Mouse (Mus musculus) lung, adult 2 months (tissue): ENCODE results near the gene Slc25a1. TPM values are rescaled to one million over a fixed set of nuclear protein-coding genes. Genes with fewer than 3 reads are reported as not detected.

ENCODE experiments used
- DNase-seq: peaks from one replicate; pipeline ENCODE4 v3.0.0; 2022
- H3K4me1 ChIP-seq: fragments of 200-500 bp; 2 replicates; pipeline ENCODE4 v1.6.1; 2011; ENCODE audit warnings: low read length; ENCODE audit not compliant: control insufficient read depth, insufficient read depth
- H3K4me3 ChIP-seq: fragments of 200-500 bp; replicated peaks from 2 replicates; pipeline ENCODE3; 2011; ENCODE audit warnings: low read depth, mild to moderate bottlenecking, control low read depth, low read length; ENCODE audit errors: extremely low read depth
- CTCF ChIP-seq: fragments of 200-500 bp; IDR thresholded peaks from 2 replicates; pipeline ENCODE4 v1.5.1; 2011; ENCODE audit warnings: mild to moderate bottlenecking, low read length, control low read depth; ENCODE audit not compliant: insufficient read depth
- POLR2A ChIP-seq: fragments of 200-500 bp; IDR thresholded peaks from 2 replicates; pipeline ENCODE4 v1.6.1; 2011; ENCODE audit warnings: low read depth, mild to moderate bottlenecking, control low read depth, low read length, borderline replicate concordance; ENCODE audit errors: extremely low read depth
- WGBS: fragments of 180-500 bp; shearing (Covaris S2); methylation state at CpG from one replicate; pipeline ENCODE4 v1.1.7; 2018; 5-methylcytosine and 5-hydroxymethylcytosine counted together
- polyA plus RNA-seq: library from polyadenylated mRNA; depleted of rRNA; stranded (reverse); fragments of >200 nt; gene quantifications from 2 replicates; pipeline ENCODE4 v1.2.3, GENCODE M21; 2012

Gene Slc25a1
- polyA plus RNA-seq, 1 experiment = 199 TPM

GRCm38 (mm10) chr16:17927351-17928082, 502 bp downstream of the Slc25a1 start:
- no peak for DNase-seq
- Histone ChIP-seq H3K4me1 (peaks cover 2% of the 10 kb centered on the region), H3K4me3 (peak overlapping the region; percentile 65)
- WGBS = 2% methylated on average over 72 of the region's 72 CpGs
- TF ChIP-seq POLR2A = no peak
- TF ChIP-seq CTCF = no peak

GRCm38 (mm10) chr16:17922163-17922538, 5.9 kb downstream of the Slc25a1 start:
- H3K4me3 ChIP-seq = peak overlapping the region; percentile 72
- H3K4me1 ChIP-seq = peaks cover 7% of the 10 kb centered on the region
- TF ChIP-seq CTCF (no peak), POLR2A (no peak)
- DNase-seq = no peak
- under 1% methylated on average over 14 of the region's 14 CpGs for WGBS

DNA sequence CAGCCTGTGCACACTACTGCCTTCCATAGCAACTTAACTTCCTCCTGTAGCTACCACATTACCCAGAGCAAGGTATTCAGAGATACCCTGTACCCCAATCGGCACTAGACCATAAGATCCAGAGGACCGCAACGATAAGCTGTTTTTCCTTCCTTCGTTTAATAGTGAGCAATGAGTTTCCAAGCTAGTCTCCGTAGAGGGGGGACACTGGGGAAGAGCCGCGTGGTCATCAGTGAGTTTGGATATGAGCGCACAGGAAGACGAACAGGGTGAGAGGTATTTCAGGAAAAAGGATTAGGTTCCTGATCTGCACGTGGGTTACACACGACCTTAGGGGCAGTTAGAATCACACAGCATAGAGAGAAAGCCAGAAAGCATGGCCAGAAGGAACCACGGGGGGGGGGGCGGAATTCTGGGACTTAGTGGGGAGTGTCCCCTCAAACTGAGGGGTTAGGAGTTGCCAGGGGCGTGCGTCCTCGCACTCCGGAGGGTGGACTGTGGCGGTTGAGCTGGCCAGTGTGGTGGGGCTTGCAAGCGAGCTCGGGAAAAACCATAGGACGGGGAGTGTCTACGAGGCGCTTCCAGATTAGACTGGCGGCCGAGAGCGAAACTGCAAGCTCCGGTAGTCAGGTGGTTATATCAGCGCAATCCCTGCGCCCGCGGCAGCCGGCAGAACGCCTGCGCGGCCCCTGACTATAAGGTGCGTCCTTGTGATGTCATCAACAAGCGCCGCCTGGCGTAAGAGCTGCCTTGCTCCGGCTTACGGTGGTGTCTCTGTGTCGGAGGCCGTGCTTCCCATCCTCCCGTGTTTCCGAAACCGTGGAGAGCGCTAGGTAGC, 6.5 kb downstream of the Slc25a1 start:
- under 1% methylated on average over 46 of the region's 47 CpGs for WGBS
- TF ChIP-seq POLR2A = peak; percentile 95
- peak; percentile 43 for TF ChIP-seq CTCF
- peak; percentile 95 for DNase-seq
- Histone ChIP-seq H3K4me3 (peak overlapping the region; percentile 87), H3K4me1 (peaks cover 7% of the 10 kb centered on the region)

- 31% methylated on average over 20 of the region's 20 CpGs for WGBS
- no peak for DNase-seq
- TF ChIP-seq POLR2A (no peak), CTCF (no peak)
- no peak overlapping the region for H3K4me3 ChIP-seq
- H3K4me1 ChIP-seq = peaks cover 7% of the 10 kb centered on the region
These were observed 7.4 kb downstream of the Slc25a1 start for GRCm38 (mm10) chr16:17920586-17920985.

- Histone ChIP-seq H3K4me3 (no peak within 1 kb of the TSS), H3K4me1 (no peaks in the 10 kb centered on the region)
- no peak for DNase-seq
- under 1% methylated on average over 100 of the region's 106 CpGs for WGBS
- TF ChIP-seq CTCF = no peak
- no peak for TF ChIP-seq POLR2A
These were observed 13.4 kb downstream of the Slc25a1 start, which contains the start of gene Gsc2 for GRCm38 (mm10) chr16:17914307-17915249. Gsc2 (minus strand) TSS chr16:17915059.

DNA sequence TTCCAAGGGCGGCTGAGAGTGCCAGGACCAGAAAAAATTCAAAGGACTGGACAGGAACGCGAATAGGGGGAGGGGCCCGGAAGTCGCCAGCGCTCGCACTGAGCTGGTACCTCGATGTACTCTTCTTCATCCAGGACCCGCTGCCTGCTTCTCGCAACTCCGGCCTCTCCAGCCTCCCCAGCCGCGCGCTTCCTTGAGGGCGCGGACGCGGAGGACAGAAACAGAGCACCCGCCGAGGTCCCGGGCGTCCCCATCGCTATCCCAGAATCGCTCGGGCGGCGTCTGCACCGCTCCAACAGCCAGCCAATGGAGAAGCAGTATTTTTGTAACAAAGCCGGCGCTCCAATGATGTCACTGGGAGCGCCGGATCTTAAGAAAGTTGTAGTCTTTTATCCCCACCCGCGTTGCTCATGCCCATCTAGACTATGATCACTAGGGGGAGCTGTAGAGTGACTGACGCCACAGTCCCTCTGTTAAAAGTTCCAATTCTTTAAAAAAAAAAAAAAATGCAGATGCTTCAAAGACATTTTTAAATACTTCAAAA, 16.9 kb downstream of the Slc25a1 start, which contains the start of gene Ess2:
Ess2 (minus strand) TSS at position 297 of the 544 bp plus-strand sequence.
- H3K4me3 ChIP-seq = peak within 1 kb of the TSS; percentile 93
- WGBS = under 1% methylated on average over 35 of the region's 35 CpGs
- peak; percentile 67; the same call in 1 of the 2 replicates for TF ChIP-seq POLR2A
- TF ChIP-seq CTCF = peak; percentile 65
- DNase-seq = peak; percentile 86
- no peaks in the 10 kb centered on the region for H3K4me1 ChIP-seq

- no peaks in the 10 kb centered on the region for H3K4me1 ChIP-seq
- DNase-seq = no peak
- no peak for TF ChIP-seq CTCF
- TF ChIP-seq POLR2A = no peak
- WGBS = 90% methylated on average over 14 of the region's 14 CpGs
- no peak within 1 kb of the TSS for H3K4me3 ChIP-seq
These were observed 29.6 kb downstream of the Slc25a1 start, which contains the start of the genes Dgcr2 and Tssk2 for GRCm38 (mm10) chr16:17898462-17898861. Dgcr2 (minus strand) TSS chr16:17898562. Tssk2 (plus strand) TSS chr16:17898637.

GRCm38 (mm10) chr16:17896091-17896490, 31.9 kb downstream of the Slc25a1 start:
- no peak for DNase-seq
- Histone ChIP-seq H3K4me1 (no peaks in the 10 kb centered on the region), H3K4me3 (no peak overlapping the region)
- no peak for TF ChIP-seq CTCF
- TF ChIP-seq POLR2A = no peak

DNA sequence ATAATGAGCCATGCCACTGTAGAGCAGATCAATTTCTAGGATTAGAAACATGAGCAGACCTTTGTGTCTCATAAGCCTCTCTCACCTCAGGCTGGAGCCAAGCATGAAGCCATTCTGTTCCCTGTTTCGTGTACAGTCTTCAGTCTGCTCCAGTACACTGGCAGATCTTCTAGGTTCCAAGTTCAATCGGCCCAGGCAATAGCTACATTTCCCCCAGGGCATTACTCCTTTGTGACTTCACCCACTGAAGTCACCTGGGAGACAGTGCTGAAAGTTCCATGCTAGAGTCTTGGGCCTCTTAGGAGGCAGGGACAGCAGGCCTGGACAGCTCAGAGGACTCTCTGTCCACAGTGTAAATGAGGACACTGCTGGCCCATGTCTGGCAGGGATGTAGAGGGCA, 34.1 kb downstream of the Slc25a1 start, which contains the start of gene Tssk1:
Tssk1 (plus strand) TSS at position 301 of the 400 bp plus-strand sequence.
- TF ChIP-seq CTCF = no peak
- no peak for TF ChIP-seq POLR2A
- peaks cover 7% of the 10 kb centered on the region; the same call in 1 of the 2 replicates for H3K4me1 ChIP-seq
- DNase-seq = no peak
- H3K4me3 ChIP-seq = no peak within 1 kb of the TSS
- 76% methylated on average over 2 of the region's 2 CpGs for WGBS
